Mouse (Mus musculus): ENCODE measurements around the gene Slc25a53. TPM values are rescaled to one million over a fixed set of nuclear protein-coding genes. Genes with fewer than 3 reads are reported as not detected.
"Not testable (repeated sequence)": the region's sequence is repeated elsewhere in the genome, so short reads cannot be mapped to it uniquely, and the experiment has no call there.

The Slc25a53 gene
- polyA plus RNA-seq (2017; shearing (Covaris generic)): 1 to 10 TPM; 5.9 to 9.5 TPM

DNA sequence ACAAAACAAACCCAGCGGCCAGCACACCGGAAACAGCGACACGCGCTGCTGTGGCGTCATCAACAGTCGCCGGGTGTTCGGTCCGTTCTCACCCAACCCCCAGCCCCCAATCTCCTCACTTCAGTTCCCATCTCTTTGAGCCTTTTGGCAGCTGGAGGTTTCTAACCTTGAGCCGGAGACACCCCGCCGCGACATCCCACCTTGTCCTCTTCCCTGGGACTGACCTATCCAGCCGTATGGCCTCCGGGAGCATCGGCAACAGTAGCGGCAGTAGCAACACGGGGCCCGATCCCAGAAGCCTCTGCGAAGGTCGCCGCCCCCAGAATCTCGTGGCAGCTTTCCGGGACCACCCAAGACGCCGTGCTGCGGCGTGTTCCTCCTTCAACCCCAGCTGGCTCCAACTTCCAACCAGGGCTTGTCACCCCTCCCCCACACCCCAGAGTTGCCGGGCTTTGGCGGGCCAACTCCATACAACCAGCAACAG lies at the start of gene Slc25a53:
Gene Slc25a53 (minus strand): TSS at position 303 of the 484 bp plus-strand sequence.
- peak; percentile 94 for ATAC-seq

DNA sequence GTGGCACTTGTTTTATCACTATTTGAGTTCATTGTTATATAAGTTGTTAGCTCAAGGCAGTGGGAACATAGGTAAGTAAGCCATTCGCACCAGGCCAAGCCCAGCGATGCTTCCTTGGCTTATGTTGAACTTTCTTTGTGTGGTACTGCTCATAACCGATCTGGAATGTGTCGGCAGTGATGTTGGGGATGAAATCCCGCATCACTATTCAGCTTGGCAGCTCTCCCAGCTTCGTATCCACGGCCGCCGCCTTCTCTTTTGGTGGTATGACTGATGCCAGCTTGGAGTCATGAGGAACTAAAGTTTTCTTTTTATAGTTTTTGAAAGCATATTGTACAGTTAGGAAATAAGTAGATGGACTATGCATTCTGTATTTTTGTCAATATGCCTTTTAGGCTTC lies 25.1 kb upstream of the Slc25a53 start:
- no peak for ATAC-seq

DNA sequence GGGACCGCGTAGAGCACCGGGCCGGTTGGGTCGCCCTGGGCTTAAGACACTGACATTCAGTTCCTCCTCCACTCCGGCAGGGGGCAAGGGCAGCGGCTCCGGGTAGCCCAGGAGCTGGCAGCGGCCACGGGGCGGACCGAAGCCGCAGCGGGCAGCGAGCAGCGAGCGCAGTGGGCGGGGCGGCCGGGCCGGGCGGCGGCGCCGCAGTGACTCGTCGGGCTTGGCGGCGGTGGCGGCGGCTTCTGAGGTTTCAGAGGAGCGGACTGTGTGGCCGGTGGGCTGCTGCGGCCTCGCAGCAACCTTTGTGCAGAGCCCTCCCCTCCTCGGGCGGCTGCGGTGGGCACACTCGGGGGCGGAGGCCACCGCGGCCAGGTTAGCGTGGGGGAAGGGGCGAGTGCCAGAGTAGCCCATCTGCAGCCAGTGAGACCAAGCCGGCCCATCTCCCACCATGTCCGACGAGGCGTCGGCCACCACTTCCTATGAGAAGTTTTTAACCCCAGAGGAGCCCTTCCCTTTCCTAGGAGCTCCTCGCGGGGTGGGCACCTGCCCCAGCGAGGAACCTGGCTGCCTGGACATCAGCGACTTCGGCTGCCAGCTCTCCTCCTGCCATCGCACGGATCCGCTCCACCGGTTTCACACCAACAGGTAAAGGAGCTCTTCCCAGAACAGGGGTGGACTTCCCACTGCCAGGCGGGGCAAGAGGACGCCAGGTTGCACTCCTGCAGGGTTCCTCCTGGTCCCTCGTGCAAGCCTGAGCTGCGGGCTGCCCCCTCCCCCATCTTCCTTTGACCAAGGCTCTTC lies 11.5 kb upstream of the Slc25a53 start, which contains the start of gene Fam199x:
Gene Fam199x (plus strand): TSS at position 170 of the 801 bp plus-strand sequence.
- peak; percentile 89 for ATAC-seq

DNA sequence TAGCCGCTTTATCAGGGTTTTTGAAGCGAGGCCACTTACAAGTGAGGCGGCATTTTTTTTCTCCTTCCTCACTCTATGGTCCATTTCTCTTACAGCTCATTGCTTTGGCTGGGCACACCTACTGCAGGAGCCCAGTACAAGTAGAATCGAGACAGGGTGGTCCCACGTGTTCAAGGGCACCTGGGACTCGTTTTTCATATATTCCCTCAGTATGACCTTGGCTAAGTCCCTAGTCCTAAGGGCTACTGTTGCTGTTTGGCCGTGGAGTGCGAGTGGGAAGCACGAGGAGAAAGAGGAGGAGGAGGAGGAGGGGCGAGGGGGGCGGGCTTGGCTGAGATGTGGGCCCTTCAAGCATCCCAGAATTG lies 10.9 kb upstream of the Slc25a53 start:
- no peak for ATAC-seq

DNA sequence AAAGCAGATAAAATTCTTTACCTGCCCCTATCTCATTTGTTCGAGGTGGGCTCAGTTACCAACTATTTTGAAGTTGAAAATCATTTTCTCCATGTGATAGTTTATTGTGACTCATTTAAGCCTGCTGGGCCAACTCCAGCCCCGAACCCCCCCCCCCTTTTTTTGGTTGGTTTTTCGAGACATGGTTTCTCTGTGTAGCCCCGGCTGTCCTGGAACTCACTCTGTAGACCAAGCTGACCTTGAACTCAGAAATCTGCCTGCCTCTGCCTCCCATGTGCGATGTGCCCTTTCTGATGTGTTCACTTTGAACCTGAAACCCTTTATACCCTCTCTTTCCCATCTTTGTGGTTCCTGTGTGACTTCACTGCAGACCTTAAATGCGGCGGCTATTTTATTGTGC lies 400 bp upstream of the Slc25a53 start:
- ATAC-seq: peak; percentile 6

DNA sequence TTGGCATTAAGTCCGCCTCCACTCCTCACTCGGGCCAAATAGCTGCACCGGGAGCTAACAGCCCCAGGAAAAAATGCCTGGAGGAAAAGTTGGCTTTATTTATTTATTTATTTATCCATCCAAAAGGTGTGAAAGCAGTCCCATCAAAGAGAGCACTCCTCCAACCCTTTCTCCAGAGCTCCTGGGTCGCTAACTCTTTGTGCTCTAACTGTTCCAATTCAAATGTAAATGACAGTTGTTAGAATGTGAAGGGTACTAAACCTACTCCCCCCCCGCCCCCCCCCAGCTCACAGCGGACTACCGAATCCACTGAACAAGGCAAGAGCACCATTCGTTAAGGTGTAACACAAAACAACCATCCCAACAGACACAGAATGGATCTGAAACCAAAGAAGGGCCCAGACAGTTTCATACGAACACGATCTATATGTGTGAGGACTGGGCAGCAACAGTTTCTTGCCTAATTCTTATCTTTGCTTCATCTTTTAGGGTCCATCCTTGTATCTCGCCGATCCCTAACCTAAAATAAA lies 567 bp downstream of the Slc25a53 start:
- ATAC-seq: peak; percentile 37

DNA sequence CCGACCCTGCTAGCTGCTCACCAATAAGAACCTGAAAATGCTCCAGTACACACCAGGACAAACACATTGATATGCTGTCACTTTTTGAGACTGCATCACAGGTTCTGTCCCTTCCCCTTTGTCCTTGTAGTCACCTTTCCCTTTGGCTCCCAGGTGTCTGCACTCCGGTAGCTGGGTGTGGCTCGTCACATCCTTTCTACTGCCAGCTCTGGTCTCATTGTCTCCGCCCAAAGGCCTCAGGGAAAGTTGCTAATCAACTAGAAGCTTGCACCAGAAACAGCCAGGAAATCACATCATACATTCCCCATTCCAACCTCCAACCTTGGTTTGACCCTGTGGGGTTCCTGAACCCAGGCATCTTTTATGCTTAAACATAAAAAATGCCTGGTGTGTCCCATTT lies 3.8 kb downstream of the Slc25a53 start:
- no peak for ATAC-seq

DNA sequence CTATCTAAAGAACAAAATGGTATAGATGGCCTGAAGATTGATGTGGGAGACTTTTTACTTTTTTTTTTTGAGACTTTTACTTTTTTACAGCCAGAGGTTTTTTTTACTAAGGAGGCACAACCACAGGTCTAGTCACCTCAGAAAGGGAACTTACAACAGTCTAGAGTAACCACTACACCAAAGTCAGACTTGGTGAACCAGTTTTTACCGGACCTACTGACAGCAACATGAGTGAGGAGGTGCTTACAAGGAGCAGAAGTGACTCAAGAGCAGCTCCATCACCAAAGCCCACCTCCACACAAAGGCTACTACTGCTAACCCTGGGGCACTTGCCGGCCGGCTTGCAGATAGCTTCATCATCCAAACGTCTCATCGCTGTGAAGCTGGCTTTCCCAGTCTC lies 6.4 kb downstream of the Slc25a53 start:
- ATAC-seq: no peak

DNA sequence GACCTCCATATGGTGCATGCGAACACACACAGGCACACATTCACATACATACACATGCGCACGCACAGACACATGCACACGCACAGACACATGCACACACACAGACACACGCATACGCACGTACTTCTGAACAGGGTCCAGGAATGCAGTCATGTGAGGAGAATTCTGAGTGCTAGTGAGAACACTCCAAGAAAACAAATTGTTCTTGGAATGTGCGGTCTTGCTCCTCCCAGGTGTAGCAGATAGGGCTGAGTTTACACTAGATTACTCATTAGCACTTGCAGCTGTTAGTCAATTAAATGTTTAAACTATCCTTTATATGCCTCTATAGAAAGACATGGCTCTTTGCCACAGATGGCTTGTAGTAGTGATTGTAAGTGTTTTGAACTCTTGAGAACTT lies 7.2 kb downstream of the Slc25a53 start:
- no peak for ATAC-seq

DNA sequence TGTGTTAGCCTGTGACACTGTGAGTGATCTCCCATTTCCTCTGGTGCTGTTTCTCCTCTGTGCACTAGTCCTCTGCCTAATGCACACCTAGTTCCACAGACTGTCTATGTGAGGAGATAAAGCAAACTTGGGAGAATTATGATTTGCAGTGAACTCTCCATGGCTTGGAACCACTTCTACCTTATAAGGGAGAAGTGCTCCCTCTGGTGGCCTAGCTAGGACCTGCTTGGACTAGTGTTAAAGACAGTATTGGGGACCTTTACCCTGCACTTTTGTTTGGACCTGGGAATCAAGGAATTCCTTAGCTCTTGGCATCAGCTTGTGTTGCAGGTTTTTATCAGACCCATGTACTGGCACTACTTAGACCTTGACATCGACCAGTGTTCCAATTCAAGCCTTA lies 18.8 kb downstream of the Slc25a53 start:
- peak; percentile 77 for ATAC-seq

DNA sequence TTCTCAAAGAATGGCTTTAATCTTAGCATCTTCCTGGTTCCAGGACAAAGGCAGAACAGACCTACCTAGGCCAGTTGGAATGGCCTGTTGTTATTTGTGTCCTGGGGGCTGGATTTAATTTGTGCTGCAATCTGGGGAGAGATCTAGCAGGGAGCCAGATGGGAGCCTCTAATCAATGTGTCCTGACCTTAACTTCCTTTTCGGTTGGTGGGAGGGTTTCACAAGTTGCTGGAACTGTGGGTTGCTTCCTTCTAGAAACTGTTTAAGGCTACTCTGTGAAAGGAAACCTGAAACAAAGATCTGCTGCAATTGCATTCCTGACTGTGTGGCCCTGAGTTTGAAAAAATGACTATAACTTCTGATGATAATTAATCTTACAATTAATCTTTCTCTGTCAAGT lies 20.4 kb downstream of the Slc25a53 start:
- ATAC-seq: no peak

DNA sequence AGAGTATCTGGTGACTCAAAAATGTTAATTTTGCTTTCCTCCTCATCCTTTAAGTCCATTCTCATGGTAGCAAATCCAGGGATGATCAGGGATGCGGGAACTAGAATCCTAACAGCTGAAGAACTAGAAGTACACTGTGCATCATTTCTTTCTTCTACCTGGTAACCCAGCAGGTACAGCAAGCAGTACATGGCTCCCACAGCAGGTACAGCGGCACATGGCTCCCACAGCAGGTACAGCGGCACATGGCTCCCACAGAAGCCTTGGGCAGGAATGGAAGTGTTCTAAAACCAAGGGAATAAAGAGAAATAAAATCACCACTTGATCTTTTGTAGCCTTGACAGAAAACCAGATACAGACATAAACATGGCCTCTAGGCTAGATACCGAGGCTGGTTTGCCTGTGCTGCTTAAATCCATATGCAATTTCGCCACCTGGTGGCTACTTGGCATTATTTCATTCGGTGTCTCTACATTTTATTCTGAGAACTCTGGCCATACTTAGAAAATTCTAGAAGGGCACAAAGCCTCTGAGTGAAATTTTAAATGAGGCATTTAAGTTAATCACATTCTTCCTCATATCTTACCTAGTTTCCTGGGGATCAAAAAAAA lies 22.9 kb downstream of the Slc25a53 start:
- peak; percentile 83 for ATAC-seq

DNA sequence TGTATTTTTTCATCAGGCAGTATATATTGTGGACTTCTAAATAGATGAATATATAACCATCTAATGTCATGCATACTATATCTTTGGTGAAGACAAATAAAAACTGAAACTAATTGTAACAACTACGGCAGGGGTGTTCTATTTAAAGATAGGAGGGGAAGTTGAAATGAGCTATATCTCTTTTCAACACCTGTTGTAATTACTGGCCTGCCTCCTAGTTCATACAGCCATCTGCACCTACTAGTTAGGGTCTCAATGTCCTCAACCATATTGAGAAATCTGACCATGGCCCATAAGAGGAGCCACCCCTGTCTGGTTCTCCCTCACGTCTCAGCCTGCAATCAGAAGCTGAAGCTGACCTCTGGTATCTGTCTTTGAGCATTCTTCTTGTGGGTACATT lies 41.8 kb downstream of the Slc25a53 start:
- no peak for ATAC-seq

DNA sequence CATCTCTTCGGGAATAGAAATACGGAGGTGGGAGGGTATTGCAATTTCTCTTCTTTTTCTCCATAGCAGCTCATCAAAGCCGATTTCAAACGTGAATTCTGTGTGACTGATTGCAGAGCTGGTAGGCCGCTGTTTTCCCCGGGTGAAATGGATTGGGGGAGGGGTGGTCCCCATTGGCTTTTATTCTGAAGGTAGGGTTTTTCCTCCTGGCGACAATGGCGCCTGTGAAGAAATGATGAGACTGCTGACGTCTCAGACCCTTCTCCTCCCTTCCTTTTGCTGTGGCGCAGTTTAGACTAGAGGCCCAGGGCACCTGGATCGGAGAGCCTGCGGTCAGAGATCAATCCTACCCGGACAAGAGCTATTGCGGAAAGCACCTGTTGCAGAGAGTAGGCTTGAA lies 44.5 kb downstream of the Slc25a53 start:
- no peak for ATAC-seq

DNA sequence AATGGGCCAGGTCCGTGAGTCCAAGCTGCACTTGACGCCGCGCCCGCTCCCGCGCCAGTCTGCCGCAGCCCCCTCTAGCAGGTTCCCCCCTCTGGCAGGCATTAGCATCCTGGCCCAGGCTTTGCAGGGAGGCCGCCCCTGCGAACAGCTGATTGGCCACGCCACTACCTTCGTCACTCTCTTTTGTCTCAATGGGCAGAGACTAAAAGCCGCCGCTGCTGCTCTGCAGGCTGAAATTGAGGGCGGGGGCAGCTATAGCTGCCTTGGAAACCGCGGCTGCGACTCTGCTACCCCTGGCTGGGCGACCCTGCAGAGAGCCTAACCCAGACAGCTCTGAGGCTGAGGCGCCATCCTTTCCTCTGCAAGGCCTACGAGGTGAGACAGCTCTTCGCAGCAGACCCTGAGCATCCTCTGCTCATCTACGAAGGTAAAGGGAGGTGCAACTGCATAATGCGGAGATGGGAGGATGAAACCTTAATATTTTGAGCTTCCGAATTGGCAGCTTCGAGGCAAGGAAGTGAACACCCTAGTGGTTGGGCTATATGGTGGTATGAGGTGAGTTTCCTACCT lies 45.0 kb downstream of the Slc25a53 start, which contains the start of gene Zcchc18:
Gene Zcchc18 (plus strand): TSS at position 178 of the 570 bp plus-strand sequence.
- ATAC-seq: peak; percentile 90

DNA sequence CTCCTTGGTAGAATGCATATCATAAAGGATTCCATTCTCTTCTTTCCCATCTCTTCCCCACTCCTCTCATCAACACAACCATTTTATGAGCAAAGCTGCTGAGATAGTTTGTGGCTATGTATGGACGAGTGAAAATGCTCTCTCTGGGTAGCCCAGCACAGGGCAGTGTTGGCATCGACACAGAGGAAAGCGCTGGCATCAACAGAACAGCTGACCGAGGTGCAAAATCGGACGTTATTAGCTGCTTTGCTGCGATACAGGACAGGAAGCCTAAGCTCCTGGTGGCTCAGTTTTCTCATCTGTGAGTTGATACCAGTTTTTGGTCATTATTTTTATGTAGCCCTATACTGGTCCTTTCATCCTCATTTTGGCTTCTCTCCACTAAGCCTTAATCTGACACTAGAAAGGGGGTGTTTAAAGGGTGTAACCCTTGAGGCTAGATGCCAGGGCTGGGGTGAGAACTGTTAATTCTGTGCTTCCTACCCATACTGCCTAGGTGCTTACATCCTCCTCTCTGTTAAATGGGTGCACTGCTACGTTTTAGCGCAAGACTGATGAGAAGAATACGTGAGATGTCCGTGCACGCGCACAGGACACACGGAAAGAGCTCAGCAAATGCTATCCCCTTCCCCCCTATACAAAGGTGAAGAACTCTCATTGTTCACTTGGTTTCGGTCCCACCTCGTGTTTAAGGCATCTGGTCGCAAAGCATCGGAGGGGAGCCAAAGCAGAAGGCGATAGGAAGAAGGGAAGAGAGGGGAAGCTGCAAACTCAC lies 45.7 kb downstream of the Slc25a53 start:
- peak; percentile 53 for ATAC-seq

DNA sequence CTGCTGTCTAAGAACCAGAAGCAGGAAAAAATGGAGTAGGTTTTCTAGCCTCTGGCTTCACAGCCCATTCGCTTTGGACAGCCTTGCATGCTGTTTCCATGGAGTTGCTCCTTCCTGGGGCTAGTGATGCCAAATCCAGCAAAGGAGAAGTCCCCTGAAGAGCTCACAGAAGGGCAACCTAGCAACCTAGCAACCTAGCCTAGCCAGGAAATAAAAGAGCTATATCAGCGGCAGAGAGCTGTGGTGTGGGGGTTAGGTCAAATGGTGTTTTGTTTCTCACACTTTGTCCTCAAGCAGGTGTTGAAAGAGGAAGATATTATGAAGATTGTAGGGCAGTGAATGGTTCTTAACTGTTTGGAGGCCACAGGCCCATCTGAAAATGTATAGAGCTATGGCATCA lies 46.8 kb downstream of the Slc25a53 start:
- ATAC-seq: no peak

DNA sequence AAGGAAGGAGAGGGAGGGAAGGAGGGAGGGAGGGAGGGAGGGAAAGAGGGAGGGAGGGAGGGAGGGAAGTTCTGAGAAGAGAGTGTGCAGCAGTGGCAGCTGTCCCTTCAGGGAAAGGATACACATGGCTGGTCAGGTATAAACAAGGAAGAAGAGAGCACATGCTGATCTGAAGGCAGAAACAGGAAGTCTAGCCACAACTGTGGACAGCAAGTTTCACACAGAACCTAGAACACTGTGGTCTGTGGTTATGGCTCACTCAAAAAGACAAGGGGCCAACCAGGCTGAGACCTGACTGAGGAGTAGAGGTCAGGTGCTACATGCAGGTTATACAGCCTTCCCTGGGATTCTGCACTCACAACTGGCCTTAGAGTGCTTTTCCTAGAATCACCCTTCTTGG lies 52.1 kb downstream of the Slc25a53 start:
- ATAC-seq: peak; percentile 70

DNA sequence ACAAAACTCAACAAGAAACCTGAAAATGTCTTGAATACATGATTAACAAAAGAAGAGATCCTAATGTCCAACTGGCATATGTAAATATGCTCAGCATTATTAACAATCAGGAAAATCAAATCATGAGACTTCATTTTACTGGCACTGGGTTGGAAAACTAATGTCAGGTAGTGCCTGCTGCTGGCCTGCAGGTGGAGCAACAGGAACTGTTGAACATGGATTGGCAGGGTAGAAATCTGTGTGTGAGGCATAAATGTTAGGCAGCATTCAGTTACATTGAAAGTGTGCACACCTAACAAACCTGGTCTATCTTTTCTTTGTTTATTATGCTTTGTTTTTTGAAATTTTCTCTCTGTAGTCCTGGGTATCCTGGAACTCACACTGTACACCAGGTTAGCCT lies 59.5 kb downstream of the Slc25a53 start:
- peak; percentile 33 for ATAC-seq

DNA sequence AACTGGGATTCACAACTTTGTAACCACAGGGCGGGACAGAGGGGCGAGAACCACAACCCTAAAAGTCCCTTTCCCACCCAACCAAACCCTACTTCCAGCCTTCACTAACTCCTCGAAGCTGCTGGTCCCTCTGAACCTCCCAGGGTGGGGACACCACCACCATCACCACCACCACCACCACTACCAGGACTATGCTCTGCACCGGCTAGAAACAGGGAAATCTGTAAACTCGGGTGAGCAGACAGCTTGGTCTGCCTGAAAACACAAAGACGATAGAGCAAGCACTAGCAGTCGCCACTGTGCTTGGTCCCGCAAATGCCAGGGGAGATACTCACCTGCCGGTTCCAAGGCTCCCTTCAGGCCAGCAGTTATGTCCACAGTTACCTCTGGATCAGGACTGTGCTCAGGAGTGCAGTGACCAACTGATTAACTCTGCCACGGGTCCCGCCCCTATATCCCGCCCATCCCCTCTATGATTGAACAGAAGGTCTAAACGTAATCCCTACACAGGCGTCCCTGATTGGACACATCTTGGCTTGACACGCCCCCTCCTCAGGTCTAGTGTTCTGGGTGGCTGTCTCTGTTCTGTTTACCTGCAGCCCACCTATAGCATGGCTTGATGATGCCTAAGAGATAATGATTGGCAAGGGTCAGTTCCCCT lies 61.5 kb downstream of the Slc25a53 start, which contains the start of the genes Tmsb15l and Tmsb15b1:
Gene Tmsb15l (minus strand): TSS at position 446 of the 661 bp plus-strand sequence.
Gene Tmsb15b1 (minus strand): TSS at position 451 of the 661 bp plus-strand sequence.
- ATAC-seq: peak; percentile 96

DNA sequence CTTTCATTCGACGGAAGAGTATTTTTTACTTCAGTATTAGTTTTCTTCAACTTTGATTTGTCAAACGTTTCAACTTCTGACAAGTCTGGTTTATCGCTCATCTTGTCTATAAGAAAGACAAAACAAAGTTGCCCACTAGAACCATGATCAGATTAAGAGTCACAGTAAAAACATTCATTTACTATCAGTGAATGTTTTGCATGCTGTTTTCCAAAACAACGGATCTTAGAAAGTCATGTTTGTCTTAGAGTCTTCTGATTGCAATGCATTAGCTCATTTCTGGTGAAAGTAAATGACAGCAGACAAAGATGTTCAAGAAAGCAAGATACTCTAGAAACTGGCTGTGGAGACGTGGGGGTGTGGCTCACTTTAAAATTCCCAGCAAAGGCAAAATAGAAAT lies 62.7 kb downstream of the Slc25a53 start, which contains the start of gene Tmsb15b2:
Gene Tmsb15b2 (minus strand): TSS at position 101 of the 400 bp plus-strand sequence.
- ATAC-seq: not testable (repeated sequence)

DNA sequence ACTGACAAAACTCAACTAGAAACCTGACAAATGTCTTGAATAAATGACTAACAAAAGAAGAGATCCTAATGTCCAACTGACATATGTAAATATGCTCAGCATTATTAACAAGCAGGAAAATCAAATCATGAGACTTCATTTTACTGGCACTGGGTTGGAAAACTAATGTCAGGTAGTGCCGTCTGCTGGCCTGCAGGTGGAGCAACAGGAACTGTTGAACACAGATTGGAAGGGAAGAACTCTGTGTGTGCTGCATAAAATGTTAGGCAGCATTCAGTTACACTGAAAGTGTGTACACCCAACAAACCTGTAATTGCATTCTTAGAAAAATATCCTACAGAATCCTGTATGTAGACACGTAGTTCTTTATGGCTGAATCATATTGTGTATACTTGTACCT lies 78.4 kb downstream of the Slc25a53 start:
- ATAC-seq: peak; percentile 62
